Mouse (Mus musculus) embryonic facial prominence, embryonic 14.5 days (tissue): Measurements from ENCODE around the gene Nop10. TPM values are rescaled to one million over a fixed set of nuclear protein-coding genes. Genes with fewer than 3 reads are reported as not detected.
A peak's percentile ranks its signal among the peaks of the same experiment; 100 is the strongest.

Experiments
- ATAC-seq: fragments of 200-750 bp; cut with Nextera tagmentation; 2 replicates; pipeline ENCODE4 v1.8.0; 2017; ENCODE audit warnings: low read depth, moderate number of reproducible peaks, moderate TSS enrichment
- DNase-seq: peaks from one replicate; pipeline ENCODE4 v3.0.0-alpha.2; 2015; ENCODE audit warnings: low spot score
- H3K27ac ChIP-seq: fragments of 300-500 bp; sonication (generic); replicated peaks from 2 replicates; pipeline ENCODE4 v1.5.1; 2014; ENCODE audit warnings: low read depth, mild to moderate bottlenecking, low read length, moderate library complexity
- H3K27me3 ChIP-seq: fragments of 300-500 bp; sonication (generic); replicated peaks from 2 replicates; pipeline ENCODE4 v1.6.1; 2014; ENCODE audit warnings: low read length; ENCODE audit not compliant: control insufficient read depth, insufficient read depth
- H3K36me3 ChIP-seq: fragments of 300-500 bp; sonication (generic); 2 replicates; pipeline ENCODE4 v1.6.1; 2014; ENCODE audit warnings: low read length, mixed read lengths; ENCODE audit not compliant: control insufficient read depth, insufficient read depth
- H3K4me1 ChIP-seq: fragments of 300-500 bp; sonication (generic); 2 replicates; pipeline ENCODE4 v1.6.1; 2014; ENCODE audit warnings: antibody characterized with exemption, low read length; ENCODE audit not compliant: control insufficient read depth, insufficient read depth
- H3K4me2 ChIP-seq: fragments of 300-500 bp; sonication (generic); 2 replicates; pipeline ENCODE4 v1.6.1; 2014; ENCODE audit warnings: low read depth, mild to moderate bottlenecking, low read length, moderate library complexity, mixed read lengths
- H3K4me3 ChIP-seq: fragments of 300-500 bp; sonication (generic); 2 replicates; pipeline ENCODE4 v1.5.1; 2014; ENCODE audit warnings: low read depth, mild to moderate bottlenecking, low read length
- H3K9ac ChIP-seq: fragments of 300-500 bp; sonication (generic); 2 replicates; pipeline ENCODE4 v1.6.1; 2014; ENCODE audit warnings: low read depth, mild to moderate bottlenecking, low read length, moderate library complexity, mixed read lengths
- H3K9me3 ChIP-seq: fragments of 300-500 bp; sonication (generic); 2 replicates; pipeline ENCODE4 v1.6.1; 2016; ENCODE audit warnings: low read length; ENCODE audit not compliant: control insufficient read depth
- WGBS: fragments of 180-500 bp; shearing (Covaris S2); extraction: QIAGEN DNeasy Blood & Tissue Kit; methylation state at CpG from one replicate; pipeline ENCODE4 v1.1.7; 2014; 5-methylcytosine and 5-hydroxymethylcytosine counted together
- polyA plus RNA-seq: library from polyadenylated mRNA; unstranded; fragments of >200 nt; fragmentation: Nextera tagmentation; extraction: Ambion mirVana; gene quantifications from 2 replicates; pipeline ENCODE4 v1.2.1, GENCODE M21; 2014

The Nop10 gene
- 186 and 203 TPM in 2 replicates for polyA plus RNA-seq

DNA sequence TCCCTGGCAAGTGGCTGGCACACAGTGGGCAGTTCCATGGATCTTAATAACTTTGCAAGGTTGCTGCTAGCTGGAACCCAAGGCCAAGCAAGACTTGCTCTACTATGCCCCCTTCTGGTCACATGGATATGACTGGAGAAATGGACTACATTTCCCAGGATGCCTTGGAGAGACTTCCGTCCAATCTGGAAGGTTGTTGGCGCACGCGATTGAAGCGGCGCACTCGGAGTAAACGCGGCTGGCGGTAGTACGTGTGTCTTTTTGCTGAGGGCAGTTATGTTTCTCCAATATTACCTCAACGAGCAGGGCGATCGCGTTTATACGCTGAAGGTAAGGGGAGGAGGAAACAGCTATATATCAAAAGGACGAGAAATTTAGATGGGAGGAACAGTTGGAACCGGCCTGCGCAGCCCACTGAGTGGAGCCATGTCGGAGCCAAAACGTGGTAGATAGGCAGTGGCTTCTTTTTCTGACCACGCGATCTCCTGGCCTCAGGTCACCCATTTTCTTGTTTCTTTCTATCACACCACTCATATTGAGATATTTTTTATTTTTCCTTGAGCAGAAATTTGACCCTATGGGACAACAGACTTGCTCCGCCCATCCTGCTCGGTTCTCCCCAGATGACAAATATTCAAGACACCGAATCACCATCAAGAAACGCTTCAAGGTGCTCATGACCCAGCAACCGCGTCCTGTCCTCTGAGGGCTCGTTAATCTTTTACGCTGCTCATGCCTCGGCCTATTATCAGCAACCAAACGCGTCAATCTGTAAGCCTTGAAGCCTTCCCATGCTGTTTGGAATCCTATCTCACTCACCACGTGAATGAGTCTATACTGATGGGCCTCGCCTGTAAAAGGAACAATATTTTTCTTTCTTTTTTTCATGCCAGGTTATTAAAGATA is at the start of gene Nop10:
Nop10 (plus strand) TSS at position 179 of the 906 bp plus-strand sequence.
- Histone ChIP-seq H3K4me3 (peak within 1 kb of the TSS; percentile 75), H3K4me2 (peak within 1 kb of the TSS; percentile 68), H3K9me3 (no peaks in the 10 kb centered on the region), H3K27ac (peak within 1 kb of the TSS; percentile 67), H3K27me3 (no peaks in the 10 kb centered on the region), H3K9ac (peak within 1 kb of the TSS; percentile 73), H3K36me3 (0 out of 2 replicates have a peak, but pooled peaks cover 3% of the 10 kb centered on the region), H3K4me1 (peaks cover 13% of the 10 kb centered on the region)
- ATAC-seq, result peak; percentile 45
- peak; percentile 95 for DNase-seq
- WGBS, result under 1% methylated on average over 36 of the region's 36 CpGs

DNA sequence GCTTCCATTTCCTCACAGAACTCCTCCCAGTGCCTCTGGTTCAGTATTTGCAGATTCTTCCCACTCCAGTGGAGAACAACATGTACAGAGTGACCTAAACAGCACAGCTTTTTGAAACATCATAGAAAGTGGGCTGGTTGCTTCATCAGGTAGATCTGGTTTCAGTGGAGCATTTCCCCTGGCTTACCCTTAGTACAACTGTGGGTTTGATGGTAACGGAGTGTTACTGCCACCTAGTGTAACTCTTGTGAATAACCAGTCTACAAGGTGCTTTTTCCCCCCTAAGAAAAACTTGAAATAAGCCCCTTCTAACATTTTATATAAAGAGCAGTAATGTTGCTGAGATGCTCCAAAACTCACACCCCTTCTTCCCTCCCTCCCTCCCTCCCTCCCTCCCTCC is 45.7 kb upstream of the Nop10 start:
- WGBS, result 12% methylated on average over 1 of the region's 1 CpGs
- no peak overlapping the region for H3K27ac ChIP-seq
- H3K4me2 ChIP-seq, result no peak overlapping the region
- ATAC-seq (peak; percentile 85), DNase-seq (peak; percentile 72)
- no peak overlapping the region for H3K9ac ChIP-seq
- H3K4me3 ChIP-seq, result no peak overlapping the region
- no peaks in the 10 kb centered on the region for H3K9me3 ChIP-seq
- no peaks in the 10 kb centered on the region for H3K27me3 ChIP-seq
- H3K36me3 ChIP-seq, result no peaks in the 10 kb centered on the region
- H3K4me1 ChIP-seq, result no peaks in the 10 kb centered on the region

- H3K4me2 ChIP-seq, result no peak overlapping the region
- no peak overlapping the region for H3K9ac ChIP-seq
- no peaks in the 10 kb centered on the region for H3K27me3 ChIP-seq
- no peaks in the 10 kb centered on the region for H3K9me3 ChIP-seq
- 72% methylated on average over 6 of the region's 6 CpGs for WGBS
- DNase-seq (no peak), ATAC-seq (no peak)
- no peaks in the 10 kb centered on the region for H3K4me1 ChIP-seq
- H3K4me3 ChIP-seq, result no peak overlapping the region
- no peak overlapping the region for H3K27ac ChIP-seq
- no peaks in the 10 kb centered on the region for H3K36me3 ChIP-seq
These were observed 44.1 kb upstream of the Nop10 start for GRCm38 (mm10) chr2:112217614-112218013.

DNA sequence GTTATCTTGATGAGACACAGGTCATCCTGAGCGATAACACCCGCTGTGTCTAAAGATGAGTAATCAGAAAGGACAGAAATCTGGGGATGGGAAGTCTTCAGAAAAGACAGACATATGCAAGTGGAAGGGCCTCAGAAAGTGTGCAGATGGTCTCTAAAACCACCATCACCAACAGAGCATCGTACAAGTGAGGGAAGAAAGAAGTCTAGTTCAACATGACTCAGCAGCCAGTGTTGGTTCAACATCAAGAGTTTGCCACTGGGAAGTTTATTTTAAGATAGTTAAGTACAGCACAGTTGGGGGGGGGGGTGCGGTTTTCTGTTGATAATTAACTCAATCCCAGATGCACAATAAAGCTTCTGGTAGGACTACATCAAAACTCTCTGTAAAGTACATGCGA is 40.8 kb upstream of the Nop10 start:
- Histone ChIP-seq H3K27me3 (no peaks in the 10 kb centered on the region), H3K4me2 (no peak overlapping the region), H3K9ac (no peak overlapping the region), H3K4me3 (no peak overlapping the region), H3K27ac (no peak overlapping the region), H3K9me3 (no peaks in the 10 kb centered on the region), H3K36me3 (no peaks in the 10 kb centered on the region), H3K4me1 (no peaks in the 10 kb centered on the region)
- DNase-seq, result no peak
- no peak for ATAC-seq
- 84% methylated on average over 5 of the region's 5 CpGs for WGBS

GRCm38 (mm10) chr2:112222607-112223006 is 39.1 kb upstream of the Nop10 start:
- 77% methylated on average over 5 of the region's 5 CpGs for WGBS
- no peaks in the 10 kb centered on the region for H3K36me3 ChIP-seq

DNA sequence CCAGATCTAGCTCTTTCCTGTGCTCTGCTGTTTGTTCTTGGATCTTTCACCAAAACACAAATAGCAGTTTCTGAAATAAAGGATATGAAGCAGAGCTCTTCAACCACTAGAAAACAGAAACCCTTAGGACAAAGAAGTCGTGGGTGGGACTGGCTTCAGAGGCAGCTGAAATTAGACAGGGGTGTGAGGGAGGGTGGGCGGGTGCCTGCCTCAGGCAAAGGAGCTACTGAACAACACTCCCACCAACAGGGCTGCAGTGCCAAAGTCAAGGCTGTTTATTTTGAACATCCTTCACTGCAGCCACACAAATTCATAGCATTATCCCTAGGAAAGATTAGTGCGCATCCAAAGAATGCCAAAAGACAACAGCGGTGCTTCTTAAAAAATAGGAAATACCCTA is 37.4 kb upstream of the Nop10 start:
- H3K36me3 ChIP-seq, result no peaks in the 10 kb centered on the region
- DNase-seq (no peak), ATAC-seq (no peak)
- H3K4me2 ChIP-seq, result no peak overlapping the region
- no peaks in the 10 kb centered on the region for H3K27me3 ChIP-seq
- H3K4me1 ChIP-seq, result no peaks in the 10 kb centered on the region
- no peak overlapping the region for H3K9ac ChIP-seq
- no peak overlapping the region for H3K4me3 ChIP-seq
- WGBS, result 55% methylated on average over 4 of the region's 4 CpGs
- no peaks in the 10 kb centered on the region for H3K9me3 ChIP-seq
- H3K27ac ChIP-seq, result no peak overlapping the region

More at GRCm38 (mm10) chr2:112222607-112223006, 39.1 kb upstream of the Nop10 start:
- no peaks in the 10 kb centered on the region for H3K27me3 ChIP-seq
- ATAC-seq (no peak), DNase-seq (no peak)
- H3K4me1 ChIP-seq, result no peaks in the 10 kb centered on the region
- H3K4me2 ChIP-seq, result no peak overlapping the region
- no peak overlapping the region for H3K4me3 ChIP-seq
- no peak overlapping the region for H3K9ac ChIP-seq
- H3K27ac ChIP-seq, result no peak overlapping the region
- no peaks in the 10 kb centered on the region for H3K9me3 ChIP-seq

GRCm38 (mm10) chr2:112232623-112233022 is 29.1 kb upstream of the Nop10 start:
- DNase-seq, result no peak
- Histone ChIP-seq H3K36me3 (no peaks in the 10 kb centered on the region), H3K4me2 (no peak overlapping the region), H3K9me3 (no peaks in the 10 kb centered on the region), H3K27ac (no peak overlapping the region), H3K4me1 (no peaks in the 10 kb centered on the region), H3K27me3 (no peaks in the 10 kb centered on the region), H3K4me3 (no peak overlapping the region), H3K9ac (no peak overlapping the region)
- WGBS, result 90% methylated on average over 1 of the region's 1 CpGs
- no peak for ATAC-seq

GRCm38 (mm10) chr2:112236620-112237019 is 25.1 kb upstream of the Nop10 start:
- DNase-seq (no peak), ATAC-seq (no peak)
- WGBS, result 84% methylated on average over 2 of the region's 2 CpGs
- Histone ChIP-seq H3K36me3 (no peaks in the 10 kb centered on the region), H3K4me2 (no peak overlapping the region), H3K9ac (no peak overlapping the region), H3K4me1 (peaks cover 5% of the 10 kb centered on the region; the same call in 1 of the 2 replicates), H3K9me3 (no peaks in the 10 kb centered on the region), H3K27ac (no peak overlapping the region), H3K4me3 (no peak overlapping the region), H3K27me3 (no peaks in the 10 kb centered on the region)

- DNase-seq (peak; percentile 26), ATAC-seq (no peak)
- Histone ChIP-seq H3K36me3 (no peaks in the 10 kb centered on the region), H3K4me3 (no peak overlapping the region), H3K9ac (no peak overlapping the region), H3K4me1 (peaks cover 5% of the 10 kb centered on the region; the same call in 1 of the 2 replicates), H3K9me3 (no peaks in the 10 kb centered on the region), H3K27me3 (no peaks in the 10 kb centered on the region), H3K4me2 (no peak overlapping the region), H3K27ac (no peak overlapping the region)
- 5% methylated on average over 4 of the region's 4 CpGs for WGBS
These were observed 23.7 kb upstream of the Nop10 start for GRCm38 (mm10) chr2:112238006-112238405.
